Comparison of ENCODE assay signal across 23 mouse cellular contexts in the genomic region with DNA sequence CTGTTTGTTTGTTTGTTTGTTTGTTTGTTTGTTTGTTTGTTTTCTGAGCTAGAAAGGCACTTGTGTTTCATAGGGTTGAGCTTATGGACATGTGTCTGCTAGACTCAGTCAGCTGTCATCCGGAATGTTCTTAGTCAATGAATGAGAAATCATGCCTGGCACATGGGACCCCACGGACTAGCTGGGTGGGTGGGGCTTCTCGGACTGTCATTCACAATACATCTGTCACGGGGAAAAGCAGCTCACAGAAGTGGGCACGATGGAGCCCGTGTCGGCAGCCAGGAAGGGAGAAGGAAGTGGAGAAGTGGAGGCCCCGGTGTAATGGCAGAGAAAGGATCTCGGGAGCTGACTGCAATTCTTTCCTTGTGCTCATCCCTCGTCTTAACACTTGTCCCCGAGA. TPM values are rescaled to one million over a fixed set of nuclear protein-coding genes. Genes with fewer than 3 reads are reported as not detected.
DNase-seq lines count a peak whose midpoint lies in the region; ATAC-seq and TF ChIP-seq lines count a peak whose summit lies in the region.
"Had no signal": no experiment of that assay in that cellular context is flagged by ENCODE, and none has a peak within 500 bp of the region (broad histone marks: within the 10 kb centered on the region; RNA-seq: fewer than 3 reads in every experiment).

No protein-coding gene starts in this region.

- H3K9me3 ChIP-seq in midbrain, embryonic 10.5 days (replicated peaks): no peaks in the 10 kb centered on the region
- no peaks in the 10 kb centered on the region for H3K9me3 ChIP-seq in midbrain, embryonic 13.5 days
- no peaks in the 10 kb centered on the region for H3K9me3 ChIP-seq in midbrain, embryonic 16.5 days (replicated peaks; ENCODE audit: control insufficient read depth, low read length, poor library complexity, severe bottlenecking)
- H3K9me3 ChIP-seq in midbrain, embryonic 15.5 days: no peaks in the 10 kb centered on the region
- no peaks in the 10 kb centered on the region for H3K9me3 ChIP-seq in forebrain, postnatal 0 days (ENCODE audit: low read length)
- H3K9me3 ChIP-seq: forebrain, embryonic 10.5 days; forebrain, embryonic 13.5 days; hindbrain, embryonic 15.5 days had no signal

- H3K36me3 ChIP-seq in midbrain, embryonic 10.5 days: no peaks in the 10 kb centered on the region
- H3K36me3 ChIP-seq in midbrain, embryonic 13.5 days: no peaks in the 10 kb centered on the region
- no peaks in the 10 kb centered on the region for H3K36me3 ChIP-seq in midbrain, embryonic 16.5 days (ENCODE audit: control insufficient read depth, insufficient read depth, low read length)
- H3K36me3 ChIP-seq in midbrain, embryonic 15.5 days (replicated peaks): no peaks in the 10 kb centered on the region
- H3K36me3 ChIP-seq in forebrain, postnatal 0 days (ENCODE audit: insufficient read depth): no peaks in the 10 kb centered on the region
- H3K36me3 ChIP-seq: forebrain, embryonic 10.5 days; hindbrain, embryonic 15.5 days had no signal

- 49% methylated on average over 11 of the region's 11 CpGs for WGBS in midbrain, embryonic 10.5 days
- 21% methylated on average over 11 of the region's 11 CpGs for WGBS in midbrain, embryonic 13.5 days
- WGBS in midbrain, embryonic 16.5 days: 17% methylated on average over 11 of the region's 11 CpGs
- 23% methylated on average over 11 of the region's 11 CpGs for WGBS in midbrain, embryonic 15.5 days
- 29% methylated on average over 11 of the region's 11 CpGs for WGBS in forebrain, postnatal 0 days

- no peak for DNase-seq in midbrain, embryonic 10.5 days (ENCODE audit: low spot score)
- DNase-seq in retina, postnatal 1 day: peak; percentile 53
- no peak for DNase-seq in forebrain, postnatal 0 days
- DNase-seq: adrenal gland, adult 2 months; adrenal gland, postnatal 25 days; cerebellum, adult 18-20 months; cerebellum, adult 9-10 months; cerebellum, postnatal 14 days; gastrocnemius, adult 2 months; gastrocnemius, postnatal 14 days; heart, adult 11 months had no signal

- peaks cover 15% of the 10 kb centered on the region; the same call in 1 of the 2 replicates for H3K27me3 ChIP-seq in midbrain, embryonic 10.5 days (ENCODE audit: low read depth, poor library complexity, severe bottlenecking)
- H3K27me3 ChIP-seq in midbrain, embryonic 13.5 days: no peaks in the 10 kb centered on the region
- H3K27me3 ChIP-seq in midbrain, embryonic 16.5 days (ENCODE audit: control insufficient read depth, insufficient read depth, low read depth, low read length): no peaks in the 10 kb centered on the region
- H3K27me3 ChIP-seq in midbrain, embryonic 15.5 days (replicated peaks): no peaks in the 10 kb centered on the region
- H3K27me3 ChIP-seq in forebrain, postnatal 0 days (ENCODE audit: insufficient read depth, low read length): no peaks in the 10 kb centered on the region
- H3K27me3 ChIP-seq: forebrain, embryonic 13.5 days; hindbrain, embryonic 15.5 days had no signal

- TF ChIP-seq CTCF in forebrain, postnatal 0 days (IDR thresholded peaks at IDR 0.05; ENCODE audit: low read depth): no peak

- peak overlapping the region; percentile 56 for H3K27ac ChIP-seq in midbrain, embryonic 10.5 days (replicated peaks)
- no peak overlapping the region; the same call in 1 of the 2 replicates for H3K27ac ChIP-seq in midbrain, embryonic 13.5 days
- H3K27ac ChIP-seq in midbrain, embryonic 16.5 days (ENCODE audit: low read length): 0 out of 2 replicates have a peak overlapping the region, but pooled peaks have one; percentile 17
- no peak overlapping the region for H3K27ac ChIP-seq in midbrain, embryonic 15.5 days
- H3K27ac ChIP-seq in forebrain, postnatal 0 days (ENCODE audit: low read depth, low read length): no peak overlapping the region
- H3K27ac ChIP-seq: forebrain, embryonic 10.5 days; forebrain, embryonic 13.5 days; gastrocnemius, adult 2 months; hindbrain, embryonic 15.5 days had no signal

- no peak overlapping the region for H3K4me2 ChIP-seq in midbrain, embryonic 13.5 days (replicated peaks)
- no peak overlapping the region for H3K4me2 ChIP-seq in midbrain, embryonic 16.5 days (ENCODE audit: low read length)
- H3K4me2 ChIP-seq in midbrain, embryonic 15.5 days: no peak overlapping the region
- H3K4me2 ChIP-seq in forebrain, postnatal 0 days (ENCODE audit: low read depth): no peak overlapping the region
- H3K4me2 ChIP-seq: forebrain, embryonic 13.5 days; heart, embryonic 11.5 days; hindbrain, embryonic 15.5 days had no signal

- H3K4me3 ChIP-seq in midbrain, embryonic 10.5 days: no peak overlapping the region
- no peak overlapping the region for H3K4me3 ChIP-seq in midbrain, embryonic 13.5 days (replicated peaks)
- H3K4me3 ChIP-seq in midbrain, embryonic 16.5 days (ENCODE audit: low read depth, low read length): no peak overlapping the region
- H3K4me3 ChIP-seq in midbrain, embryonic 15.5 days: no peak overlapping the region
- H3K4me3 ChIP-seq in forebrain, postnatal 0 days (ENCODE audit: low read depth, low read length): no peak overlapping the region
- H3K4me3 ChIP-seq: forebrain, embryonic 10.5 days; forebrain, embryonic 13.5 days; gastrocnemius, adult 2 months; hindbrain, embryonic 15.5 days had no signal

- H3K4me1 ChIP-seq in midbrain, embryonic 10.5 days: peaks cover 55% of the 10 kb centered on the region
- peaks cover 56% of the 10 kb centered on the region for H3K4me1 ChIP-seq in midbrain, embryonic 13.5 days (replicated peaks)
- H3K4me1 ChIP-seq in midbrain, embryonic 16.5 days (ENCODE audit: control insufficient read depth, insufficient read depth, low read length): peaks cover 31% of the 10 kb centered on the region
- H3K4me1 ChIP-seq in midbrain, embryonic 15.5 days: peaks cover 55% of the 10 kb centered on the region
- H3K4me1 ChIP-seq in forebrain, postnatal 0 days (ENCODE audit: insufficient read depth): peaks cover 21% of the 10 kb centered on the region

- H3K9ac ChIP-seq in midbrain, embryonic 13.5 days (replicated peaks): no peak overlapping the region
- no peak overlapping the region for H3K9ac ChIP-seq in midbrain, embryonic 16.5 days (ENCODE audit: low read depth, low read length)
- H3K9ac ChIP-seq in midbrain, embryonic 15.5 days: no peak overlapping the region
- H3K9ac ChIP-seq in forebrain, postnatal 0 days: no peak overlapping the region
- H3K9ac ChIP-seq: forebrain, embryonic 13.5 days; hindbrain, embryonic 15.5 days had no signal

- ATAC-seq in midbrain, embryonic 13.5 days: no peak
- ATAC-seq in midbrain, embryonic 16.5 days: no peak
- no peak for ATAC-seq in midbrain, embryonic 15.5 days (replicated peaks)
- ATAC-seq in forebrain, postnatal 0 days: no peak
- ATAC-seq: CD4-positive, CD25-positive, alpha-beta regulatory T cell, adult 4 months; forebrain, embryonic 13.5 days; forebrain, embryonic 16.5 days had no signal

RNA-seq across cellular contexts. Expression of a gene that starts 41.7 kb away (rescaled TPM):
- polyA plus RNA-seq in midbrain, embryonic 10.5 days (2016; fragmentation: Nextera tagmentation; extraction: Ambion mirVana): 3.2 and 3.7 TPM in 2 replicates
- 11.1 and 12.0 TPM in 2 replicates for polyA plus RNA-seq in midbrain, embryonic 13.5 days (2015; fragmentation: Nextera tagmentation; extraction: Ambion mirVana)
- polyA plus RNA-seq in midbrain, embryonic 16.5 days (2015; fragmentation: Nextera tagmentation; extraction: Ambion mirVana): 12.4 and 12.7 TPM in 2 replicates
- polyA plus RNA-seq in midbrain, embryonic 15.5 days (2015; fragmentation: Nextera tagmentation; extraction: Ambion mirVana): 12.5 and 13.6 TPM in 2 replicates
- total RNA-seq in forebrain, postnatal 0 days (2014; rRNA removed): 13.2 and 17.3 TPM in 2 replicates
- 4.1 and 6.1 TPM in 2 replicates for polyA plus RNA-seq in forebrain, postnatal 0 days (2015; fragmentation: Nextera tagmentation; extraction: Ambion mirVana)
- total RNA-seq: gastrocnemius, adult 2 months; heart, postnatal 25 days; hematopoietic stem cell, adult 5-6 weeks; MEL had no signal
- polyA plus RNA-seq: CD4-positive, CD25-positive, alpha-beta regulatory T cell, adult 4 months; heart, embryonic 11.5 days had no signal

Comparison
In these comparisons a context has a peak if more than half of its experiments do, and no peak if none do; other contexts are left out.
1. H3K27ac ChIP-seq: peak in midbrain, embryonic 10.5 days (single experiment) and midbrain, embryonic 16.5 days (single experiment); none in midbrain, embryonic 13.5 days (single experiment), midbrain, embryonic 15.5 days (single experiment) and forebrain, postnatal 0 days (single experiment).